Mouse (Mus musculus) forebrain, embryonic 16.5 days (tissue): ENCODE measurements around the gene Nlrp6. TPM values are rescaled to one million over a fixed set of nuclear protein-coding genes. Genes with fewer than 3 reads are reported as not detected.

Source experiments
- ATAC-seq: fragments of 200-750 bp; cut with Nextera tagmentation; 2 replicates; pipeline ENCODE4 v1.8.0; 2017; ENCODE audit warnings: mild to moderate bottlenecking, moderate library complexity
- H3K27ac ChIP-seq: fragments of 300-500 bp; sonication (generic); 2 replicates; pipeline ENCODE4 v1.5.1; 2014; ENCODE audit warnings: low read length, control low read depth
- H3K27me3 ChIP-seq: fragments of 300-500 bp; sonication (generic); replicated peaks from 2 replicates; pipeline ENCODE4 v1.6.1; 2014; ENCODE audit warnings: low read length; ENCODE audit not compliant: control insufficient read depth, insufficient read depth
- H3K36me3 ChIP-seq: fragments of 300-500 bp; sonication (generic); 2 replicates; pipeline ENCODE4 v1.6.1; 2014; ENCODE audit not compliant: control insufficient read depth, insufficient read depth
- H3K4me1 ChIP-seq: fragments of 300-500 bp; sonication (generic); replicated peaks from 2 replicates; pipeline ENCODE4 v1.6.1; 2014; ENCODE audit warnings: low read length; ENCODE audit not compliant: control insufficient read depth, insufficient read depth
- H3K4me2 ChIP-seq: fragments of 300-500 bp; sonication (generic); 2 replicates; pipeline ENCODE4 v1.6.1; 2014; ENCODE audit warnings: mild to moderate bottlenecking, low read length, control low read depth
- H3K4me3 ChIP-seq: fragments of 300-500 bp; sonication (generic); replicated peaks from 2 replicates; pipeline ENCODE4 v1.5.1; 2014; ENCODE audit warnings: mild to moderate bottlenecking, low read length, control low read depth
- H3K9ac ChIP-seq: fragments of 300-500 bp; sonication (generic); replicated peaks from 2 replicates; pipeline ENCODE4 v1.6.1; 2014; ENCODE audit warnings: low read depth, low read length, control low read depth
- H3K9me3 ChIP-seq: fragments of 300-500 bp; sonication (generic); 2 replicates; pipeline ENCODE4 v1.6.1; 2016; ENCODE audit warnings: low read length; ENCODE audit not compliant: control insufficient read depth
- WGBS: fragments of 180-500 bp; shearing (Covaris S2); extraction: QIAGEN DNeasy Blood & Tissue Kit; methylation state at CpG from one replicate; pipeline ENCODE4 v1.1.7; 2014; 5-methylcytosine and 5-hydroxymethylcytosine counted together
- polyA plus RNA-seq: library from polyadenylated mRNA; unstranded; fragments of >200 nt; fragmentation: Nextera tagmentation; extraction: Ambion mirVana; gene quantifications from 2 replicates; pipeline ENCODE4 v1.2.1, GENCODE M21; 2015

Gene Nlrp6
- polyA plus RNA-seq, 1 experiment from 2014 or later, result 0.68 TPM

- 81% methylated on average over 7 of the region's 7 CpGs for WGBS
- ATAC-seq, result no peak
- H3K4me3 ChIP-seq, result no peak overlapping the region
- H3K4me2 ChIP-seq, result no peak overlapping the region
- H3K27me3 ChIP-seq, result no peaks in the 10 kb centered on the region
- no peak overlapping the region for H3K27ac ChIP-seq
- no peaks in the 10 kb centered on the region for H3K9me3 ChIP-seq
- H3K4me1 ChIP-seq, result no peaks in the 10 kb centered on the region
- peaks cover 34% of the 10 kb centered on the region for H3K36me3 ChIP-seq
- no peak overlapping the region for H3K9ac ChIP-seq
These were observed 26.7 kb upstream of the Nlrp6 start for GRCm38 (mm10) chr7:140894031-140894430.

GRCm38 (mm10) chr7:140894611-140895010 lies 26.1 kb upstream of the Nlrp6 start:
- ATAC-seq, result no peak
- no peaks in the 10 kb centered on the region for H3K27me3 ChIP-seq
- WGBS, result 93% methylated on average over 3 of the region's 3 CpGs

GRCm38 (mm10) chr7:140897863-140898262 lies 22.8 kb upstream of the Nlrp6 start:
- H3K36me3 ChIP-seq, result peaks cover 21% of the 10 kb centered on the region
- 90% methylated on average over 7 of the region's 7 CpGs for WGBS

More at GRCm38 (mm10) chr7:140894611-140895010, 26.1 kb upstream of the Nlrp6 start:
- H3K36me3 ChIP-seq, result peaks cover 29% of the 10 kb centered on the region
- H3K4me1 ChIP-seq, result no peaks in the 10 kb centered on the region
- H3K4me2 ChIP-seq, result no peak overlapping the region
- no peak overlapping the region for H3K27ac ChIP-seq
- no peak overlapping the region for H3K9ac ChIP-seq
- no peak overlapping the region for H3K4me3 ChIP-seq
- H3K9me3 ChIP-seq, result no peaks in the 10 kb centered on the region

GRCm38 (mm10) chr7:140899121-140899520 lies 21.6 kb upstream of the Nlrp6 start:
- Histone ChIP-seq H3K27me3 (no peaks in the 10 kb centered on the region), H3K4me3 (no peak overlapping the region), H3K9me3 (no peaks in the 10 kb centered on the region), H3K36me3 (peaks cover 17% of the 10 kb centered on the region), H3K27ac (no peak overlapping the region), H3K9ac (no peak overlapping the region), H3K4me1 (0 out of 2 replicates have a peak, but pooled peaks cover 4% of the 10 kb centered on the region), H3K4me2 (no peak overlapping the region)
- ATAC-seq, result no peak
- WGBS, result 91% methylated on average over 3 of the region's 3 CpGs

More at GRCm38 (mm10) chr7:140897863-140898262, 22.8 kb upstream of the Nlrp6 start:
- no peak overlapping the region for H3K4me2 ChIP-seq
- no peaks in the 10 kb centered on the region for H3K27me3 ChIP-seq
- H3K27ac ChIP-seq, result no peak overlapping the region
- no peak overlapping the region for H3K4me3 ChIP-seq
- H3K9ac ChIP-seq, result no peak overlapping the region
- no peaks in the 10 kb centered on the region for H3K9me3 ChIP-seq
- no peaks in the 10 kb centered on the region for H3K4me1 ChIP-seq
- no peak for ATAC-seq

- WGBS, result 84% methylated on average over 10 of the region's 10 CpGs
- H3K27ac ChIP-seq, result no peak within 1 kb of the TSS
- H3K4me1 ChIP-seq, result 0 out of 2 replicates have a peak, but pooled peaks cover 4% of the 10 kb centered on the region
- H3K9me3 ChIP-seq, result no peaks in the 10 kb centered on the region
- H3K4me2 ChIP-seq, result no peak within 1 kb of the TSS
- H3K27me3 ChIP-seq, result no peaks in the 10 kb centered on the region
- H3K4me3 ChIP-seq, result no peak within 1 kb of the TSS
- H3K9ac ChIP-seq, result no peak within 1 kb of the TSS
- no peak for ATAC-seq
- peaks cover 9% of the 10 kb centered on the region; the same call in 1 of the 2 replicates for H3K36me3 ChIP-seq
These were observed 20.5 kb upstream of the Nlrp6 start, which contains the start of gene Cox8b for GRCm38 (mm10) chr7:140900220-140900619. TSS of gene Cox8b (minus strand) at chr7:140900446.

- Histone ChIP-seq H3K27ac (no peak overlapping the region), H3K9me3 (no peaks in the 10 kb centered on the region), H3K4me2 (no peak overlapping the region), H3K36me3 (peaks cover 6% of the 10 kb centered on the region; the same call in 1 of the 2 replicates), H3K9ac (no peak overlapping the region), H3K4me1 (0 out of 2 replicates have a peak, but pooled peaks cover 4% of the 10 kb centered on the region), H3K27me3 (no peaks in the 10 kb centered on the region), H3K4me3 (no peak overlapping the region)
- ATAC-seq, result no peak
- WGBS, result 75% methylated on average over 15 of the region's 15 CpGs
These were observed 18.4 kb upstream of the Nlrp6 start for GRCm38 (mm10) chr7:140902036-140902875.

- no peak overlapping the region for H3K9ac ChIP-seq
- no peak overlapping the region for H3K27ac ChIP-seq
- ATAC-seq, result 0 out of 2 replicates have a peak, but pooled peaks have one; percentile 28
- no peak overlapping the region for H3K4me3 ChIP-seq
- WGBS, result 24% methylated on average over 13 of the region's 13 CpGs
- no peak overlapping the region for H3K4me2 ChIP-seq
- H3K4me1 ChIP-seq, result 0 out of 2 replicates have a peak, but pooled peaks cover 4% of the 10 kb centered on the region
- H3K27me3 ChIP-seq, result no peaks in the 10 kb centered on the region
- no peaks in the 10 kb centered on the region for H3K36me3 ChIP-seq
- H3K9me3 ChIP-seq, result no peaks in the 10 kb centered on the region
These were observed 17.5 kb upstream of the Nlrp6 start for GRCm38 (mm10) chr7:140903212-140903611.

GRCm38 (mm10) chr7:140905642-140906081 lies 15.0 kb upstream of the Nlrp6 start:
- Histone ChIP-seq H3K9me3 (no peaks in the 10 kb centered on the region), H3K36me3 (no peaks in the 10 kb centered on the region), H3K27me3 (no peaks in the 10 kb centered on the region), H3K4me1 (peaks cover 10% of the 10 kb centered on the region), H3K27ac (no peak overlapping the region), H3K4me2 (no peak overlapping the region), H3K4me3 (no peak overlapping the region), H3K9ac (no peak overlapping the region)
- ATAC-seq, result no peak
- WGBS, result 90% methylated on average over 2 of the region's 2 CpGs

GRCm38 (mm10) chr7:140907131-140907530 lies 13.6 kb upstream of the Nlrp6 start:
- H3K27me3 ChIP-seq, result no peaks in the 10 kb centered on the region
- H3K4me1 ChIP-seq, result peaks cover 10% of the 10 kb centered on the region
- ATAC-seq, result no peak
- WGBS, result 86% methylated on average over 13 of the region's 13 CpGs
- no peak overlapping the region for H3K4me3 ChIP-seq
- no peaks in the 10 kb centered on the region for H3K9me3 ChIP-seq
- H3K4me2 ChIP-seq, result no peak overlapping the region
- H3K36me3 ChIP-seq, result no peaks in the 10 kb centered on the region
- no peak overlapping the region for H3K9ac ChIP-seq
- no peak overlapping the region for H3K27ac ChIP-seq
